Mouse (Mus musculus): ENCODE measurements around the gene Prr12.

GRCm38 (mm10) chr7:45056329-45056971, 3.8 kb upstream of the Prr12 start:
- TF ChIP-seq CTCF (IDR thresholded peaks at IDR 0.05; ENCODE audit: extremely low read depth, insufficient read depth, insufficient read length, insufficient replicate concordance) (no peak), POLR2A (IDR thresholded peaks at IDR 0.05; ENCODE audit: low read depth, low read length) (no peak)
